Mouse (Mus musculus) mesoderm, embryonic 11.5 days (tissue): ENCODE measurements around the gene Sugct.
"Not testable (repeated sequence)": the region's sequence is repeated elsewhere in the genome, so short reads cannot be mapped to it uniquely, and the experiment has no call there.

Source experiments
- DNase-seq: peaks from one replicate; pipeline ENCODE4 v3.0.0-alpha.2; 2012; ENCODE audit warnings: low read depth, low spot score

Sugct gene

DNA sequence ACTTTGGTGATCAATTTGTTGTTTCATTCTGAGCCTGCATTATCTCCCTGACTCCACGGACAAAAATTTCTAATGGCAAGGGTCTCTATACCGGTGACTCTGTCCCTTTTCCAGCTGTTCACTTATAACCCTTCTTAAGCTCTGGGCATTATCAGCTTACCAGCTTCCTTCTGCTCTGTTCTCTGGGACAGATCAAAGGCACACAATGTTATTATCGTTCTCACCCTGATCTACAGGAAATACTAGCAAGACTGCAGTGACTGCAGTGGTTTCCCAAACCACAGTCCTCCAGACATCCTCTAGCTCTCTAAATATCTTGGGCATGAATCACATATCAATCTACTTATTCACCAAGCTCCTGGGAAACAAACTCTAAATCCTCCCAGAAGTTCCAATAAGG, 90.7 kb downstream of the Sugct start:
- DNase-seq, result no peak

- DNase-seq, result no peak
Measured at GRCm38 (mm10) chr13:17603756-17604155, 91.6 kb downstream of the Sugct start.

- DNase-seq, result no peak
Measured at GRCm38 (mm10) chr13:17585267-17585913, 110.0 kb downstream of the Sugct start.

DNA sequence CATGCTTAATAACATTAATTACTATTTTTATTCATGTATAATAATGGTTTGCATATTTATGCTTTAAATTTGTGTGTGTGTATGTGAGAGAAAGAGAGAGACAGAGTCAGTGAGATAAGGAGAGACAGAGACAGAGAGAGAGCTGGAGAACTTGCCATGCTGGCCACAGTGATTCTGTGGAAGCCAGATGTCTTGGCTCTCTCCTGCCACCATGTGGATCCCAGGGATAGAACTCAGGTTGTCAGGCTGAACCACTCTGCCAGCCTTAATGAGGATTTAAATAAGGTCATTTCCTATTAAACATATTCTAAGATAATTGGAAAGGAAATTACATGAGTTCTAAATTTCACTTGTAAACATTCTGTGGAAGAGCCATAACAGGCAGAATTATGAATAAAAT, 110.5 kb downstream of the Sugct start:
- peak; percentile 37 for DNase-seq

DNA sequence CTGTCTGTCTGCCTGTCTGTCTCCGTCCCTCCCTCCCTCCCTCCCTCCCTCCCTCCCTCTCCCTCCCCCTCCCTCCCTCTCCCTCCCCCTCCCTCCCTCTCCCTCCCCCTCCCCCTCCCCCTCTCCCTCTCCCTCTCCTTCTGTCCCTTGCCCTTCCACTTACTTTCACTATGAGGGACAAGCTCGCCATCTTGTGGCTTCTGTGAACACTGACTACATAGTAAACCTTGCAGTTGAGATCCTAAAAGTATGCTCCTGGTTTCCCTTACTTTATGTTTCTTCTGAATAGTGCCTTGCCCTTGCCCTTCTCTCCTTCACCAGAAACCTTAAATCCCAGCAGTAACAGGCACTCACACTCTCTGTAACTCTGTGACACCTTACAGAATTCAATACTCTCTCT, 113.7 kb downstream of the Sugct start:
- peak; percentile 26 for DNase-seq

DNA sequence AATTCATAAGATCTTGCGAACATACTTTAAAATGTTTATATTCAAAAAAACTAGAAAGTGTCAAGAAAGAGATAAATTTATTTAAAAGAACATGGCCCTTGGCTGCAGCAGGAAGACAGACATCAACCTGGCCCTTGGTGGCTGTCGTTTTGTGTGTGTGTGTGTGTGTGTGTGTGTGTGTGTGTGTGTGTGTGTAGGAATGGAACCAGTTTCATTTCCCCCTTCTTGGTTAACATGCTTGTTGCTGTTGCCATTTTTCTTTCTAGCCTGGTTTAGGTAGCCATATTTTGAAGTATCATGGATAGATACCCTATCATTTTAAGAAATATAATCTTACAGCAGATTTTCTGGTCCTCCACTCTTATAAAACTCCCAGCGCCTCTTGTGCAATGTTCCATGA, 136.0 kb downstream of the Sugct start:
- no peak for DNase-seq

DNA sequence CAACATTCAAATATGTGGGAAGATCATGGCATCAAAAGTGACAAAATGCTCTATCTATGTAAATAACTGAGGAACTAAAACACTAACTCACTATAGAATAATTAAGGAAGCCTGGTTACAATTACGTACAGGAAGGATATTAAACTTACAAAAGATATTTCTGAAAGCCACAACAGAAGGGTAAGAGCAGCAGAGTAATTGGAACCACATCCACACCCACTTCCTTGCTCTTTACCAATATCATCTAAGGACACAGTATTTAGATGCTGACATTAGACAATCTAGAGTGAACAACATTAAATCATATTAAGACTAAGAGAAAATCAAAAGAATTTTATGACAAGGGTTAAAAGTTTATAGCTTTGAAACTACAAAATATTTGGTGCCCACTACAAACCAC, 159.0 kb downstream of the Sugct start:
- DNase-seq, result no peak

DNA sequence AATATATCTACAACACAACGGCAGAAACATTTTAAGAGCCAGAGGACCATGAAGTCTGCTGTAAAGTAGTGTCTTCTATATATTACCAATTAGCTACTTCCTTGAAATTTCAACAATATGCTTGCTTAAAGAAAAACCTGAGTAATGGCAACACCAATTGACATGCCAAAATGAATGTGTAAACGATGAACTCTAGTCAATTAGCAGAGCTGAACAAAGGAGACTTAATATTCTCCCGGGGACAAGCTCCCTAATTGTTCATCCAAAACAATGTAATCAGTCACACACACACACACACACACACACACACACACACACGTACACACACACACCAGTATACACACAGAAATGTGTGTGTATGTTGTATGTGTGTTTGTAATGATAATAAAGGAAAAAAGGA, 160.5 kb downstream of the Sugct start:
- DNase-seq, result no peak

DNA sequence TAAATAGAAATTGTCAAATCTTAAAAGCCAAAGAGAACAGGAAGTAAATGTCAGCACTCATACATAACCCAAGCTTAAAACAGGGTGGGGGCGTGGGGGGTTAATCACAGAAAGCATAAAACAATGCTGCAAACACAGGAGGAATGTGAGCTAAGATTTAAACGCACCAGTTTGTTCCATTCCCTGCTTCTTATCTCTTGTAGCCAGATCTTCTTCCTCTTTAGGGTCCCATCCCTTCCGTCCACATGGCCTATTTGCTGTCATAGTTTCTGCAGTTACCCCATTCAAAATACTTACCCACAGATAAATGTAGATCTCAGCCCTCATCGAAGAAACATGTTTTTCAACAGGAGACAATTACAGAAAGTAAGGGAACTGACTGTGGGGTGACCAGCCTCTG, 160.9 kb downstream of the Sugct start:
- DNase-seq, result no peak

- DNase-seq, result no peak
Measured at GRCm38 (mm10) chr13:17511184-17511778, 184.1 kb downstream of the Sugct start.

- no peak for DNase-seq
Measured at GRCm38 (mm10) chr13:17494936-17495335, 200.4 kb downstream of the Sugct start.

DNA sequence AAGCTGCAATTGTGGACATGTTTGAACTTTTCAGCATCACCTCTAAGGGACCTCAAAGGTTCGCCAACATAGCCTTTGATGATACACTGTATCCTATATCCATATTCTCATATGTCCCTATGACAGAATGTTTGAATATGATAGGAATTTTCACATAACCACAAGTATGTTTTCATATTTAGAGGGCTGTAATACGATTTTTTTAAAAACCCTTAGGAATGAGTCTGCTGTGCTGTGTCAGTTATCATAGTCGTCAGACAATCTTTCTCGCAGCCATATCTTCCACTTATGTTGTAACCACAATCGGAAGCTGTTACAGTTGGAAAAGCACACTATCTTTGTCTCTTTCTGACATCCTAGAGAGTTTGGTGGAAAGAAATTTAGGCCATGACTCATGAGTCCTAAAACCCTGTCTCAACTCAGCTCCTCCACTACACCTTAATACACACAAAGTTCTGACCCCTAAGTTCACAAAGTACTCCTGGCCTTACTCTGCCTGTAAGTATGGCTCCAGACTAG, 201.2 kb downstream of the Sugct start:
- no peak for DNase-seq

- DNase-seq, result not testable (repeated sequence)
Measured at GRCm38 (mm10) chr13:17457981-17458380, 237.4 kb downstream of the Sugct start.

DNA sequence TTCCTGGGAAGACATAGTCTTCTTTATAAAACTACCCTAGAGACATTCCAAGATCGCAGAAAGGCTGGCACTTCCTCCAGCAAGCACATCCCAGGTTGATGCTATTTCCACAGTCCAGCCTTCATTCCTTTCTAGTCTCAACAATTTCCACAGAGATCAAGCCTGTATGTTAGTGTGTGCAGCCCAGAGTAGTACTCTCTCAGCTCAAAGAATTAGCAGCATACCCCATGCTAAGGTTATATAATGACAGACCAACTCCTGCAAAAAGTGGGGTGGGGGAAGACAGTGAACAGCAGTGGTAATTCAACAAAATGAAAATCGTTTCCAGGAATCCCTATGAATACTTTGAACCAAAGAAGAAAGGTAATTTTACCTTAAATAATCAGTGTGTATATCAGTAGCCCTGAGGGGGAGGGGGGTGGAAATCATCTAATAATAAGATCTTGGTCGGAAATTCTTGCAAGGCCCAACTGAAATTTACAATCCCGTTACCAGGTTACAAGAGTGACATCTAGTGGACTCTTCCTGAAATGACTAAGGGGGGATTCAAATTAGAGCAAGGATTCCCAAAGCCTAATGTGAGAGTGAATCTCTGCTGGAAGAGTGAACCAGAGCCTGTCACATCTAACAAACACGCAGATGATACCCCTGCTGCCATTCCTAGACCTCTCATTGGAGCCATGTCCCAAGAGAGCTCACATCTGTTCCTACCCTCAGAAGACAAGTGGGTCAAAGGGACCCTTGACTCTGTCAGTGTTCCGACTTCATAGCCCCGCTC, 263.0 kb downstream of the Sugct start:
- peak; percentile 64 for DNase-seq

- no peak for DNase-seq
Measured at GRCm38 (mm10) chr13:17421875-17422274, 273.5 kb downstream of the Sugct start.

GRCm38 (mm10) chr13:17420557-17420956, 274.8 kb downstream of the Sugct start:
- DNase-seq, result no peak

DNA sequence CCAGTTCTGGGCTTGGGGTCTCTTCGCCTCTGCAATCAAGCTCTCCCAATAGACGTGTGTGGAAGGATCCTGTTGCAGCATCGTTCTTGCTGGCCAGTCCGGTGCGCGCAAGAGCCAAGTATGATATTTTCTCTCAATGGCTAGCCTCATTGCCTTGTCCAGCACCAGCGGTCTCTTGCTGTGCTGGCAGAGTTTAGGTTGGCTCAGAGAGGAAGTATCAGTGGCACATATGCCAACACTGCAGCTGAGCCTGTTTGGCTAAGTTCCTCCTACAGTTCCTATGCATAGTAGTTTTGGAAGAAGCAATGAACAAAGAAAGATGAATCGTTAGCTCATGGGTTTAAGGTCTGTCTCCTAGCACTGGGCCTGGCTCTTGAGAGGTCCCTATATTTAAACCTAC, 352.5 kb downstream of the Sugct start:
- DNase-seq, result no peak

- no peak for DNase-seq
Measured at GRCm38 (mm10) chr13:17335885-17336540, 359.3 kb downstream of the Sugct start.

- no peak for DNase-seq
Measured at GRCm38 (mm10) chr13:17326863-17327262, 368.5 kb downstream of the Sugct start.

DNA sequence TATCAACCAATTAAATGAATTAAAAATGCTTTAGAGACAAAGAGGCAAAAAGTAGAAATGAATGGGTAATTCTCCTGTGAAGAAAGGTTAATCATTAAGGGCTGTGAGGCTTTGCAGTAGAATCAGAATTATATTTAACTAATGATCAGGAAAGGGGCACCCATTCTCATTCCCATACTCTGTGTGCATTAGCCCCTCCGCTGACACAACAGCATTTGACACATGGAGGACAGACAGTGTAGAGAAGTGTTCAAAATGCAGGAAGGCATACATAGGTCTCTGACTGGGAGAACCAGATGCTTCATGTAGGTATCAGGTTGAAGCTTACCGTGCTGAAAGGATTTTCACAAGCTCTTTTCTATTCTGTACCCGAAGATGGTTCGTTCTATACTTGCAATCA, 393.8 kb downstream of the Sugct start:
- DNase-seq, result no peak

DNA sequence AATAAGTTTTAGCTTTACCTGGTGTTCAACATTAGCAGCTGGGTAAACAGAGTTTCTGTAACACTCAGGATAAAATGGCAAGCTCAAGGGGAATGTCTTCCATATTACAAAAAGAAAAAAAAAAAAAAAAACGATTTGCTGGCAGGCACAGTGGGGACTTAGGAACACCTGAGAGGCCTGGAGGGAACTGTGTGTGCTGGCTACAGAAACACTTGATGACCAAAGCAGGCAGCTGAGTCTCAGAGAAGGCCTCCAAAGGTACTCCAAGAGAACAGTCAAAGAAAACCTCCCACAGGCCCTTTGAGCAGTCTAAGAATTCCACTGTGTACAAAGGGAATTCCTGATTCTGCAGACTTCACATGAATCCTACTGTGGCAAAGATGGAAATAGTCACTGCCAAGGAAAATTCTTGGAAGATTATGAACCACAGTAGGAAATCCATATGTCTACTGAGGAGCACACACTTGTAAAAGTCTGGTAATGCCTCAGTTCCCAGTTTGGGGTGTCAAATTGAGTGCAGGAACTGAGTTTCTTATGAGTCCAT, 397.8 kb downstream of the Sugct start:
- no peak for DNase-seq

DNA sequence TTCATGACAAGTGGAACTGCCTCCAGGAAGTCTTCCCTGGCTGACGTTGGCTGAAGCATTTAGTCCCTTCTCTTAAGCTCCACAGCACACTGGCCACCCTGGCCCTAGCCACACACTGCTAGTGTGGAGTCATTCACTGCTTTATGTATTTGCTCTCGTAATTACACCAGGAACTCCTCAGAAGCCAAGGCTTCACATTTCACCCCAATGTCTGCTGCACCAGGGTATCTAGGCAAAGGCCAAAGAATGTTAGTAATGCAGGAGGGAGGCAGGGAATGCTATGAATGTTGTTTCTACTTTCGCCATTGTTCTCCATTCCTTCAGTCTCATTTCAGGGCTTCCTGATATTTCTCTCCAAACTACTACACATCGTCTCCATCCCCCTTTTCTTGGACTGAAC, 398.4 kb downstream of the Sugct start:
- DNase-seq, result peak; percentile 20
